Mouse (Mus musculus) central nervous system, embryonic 18 days (tissue): ENCODE data around the gene Slc43a1. TPM values are rescaled to one million over a fixed set of nuclear protein-coding genes. Genes with fewer than 3 reads are reported as not detected.

Experiments
- polyA plus RNA-seq: library from polyadenylated mRNA; depleted of rRNA; stranded (reverse); fragments of >200 nt; gene quantifications from 2 replicates; pipeline ENCODE4 v1.2.3, GENCODE M21; 2012; rRNA removed

Slc43a1 gene
- polyA plus RNA-seq = 1.5 and 1.6 TPM in 2 replicates

GRCm38 (mm10) chr2:84838593-84838949 lies at the start of gene Slc43a1:
TSS of gene Slc43a1 (plus strand) at chr2:84838850.

GRCm38 (mm10) chr2:84798493-84798921 lies 40.1 kb upstream of the Slc43a1 start, which contains the start of gene Ube2l6:
TSS of gene Ube2l6 (plus strand) at chr2:84798828.

GRCm38 (mm10) chr2:84822552-84822951 lies 16.1 kb upstream of the Slc43a1 start, which contains the start of gene Smtnl1:
TSS of gene Smtnl1 (minus strand) at chr2:84822652.

GRCm38 (mm10) chr2:84826488-84827282 lies 12.0 kb upstream of the Slc43a1 start, which contains the start of gene Timm10:
TSS of gene Timm10 (plus strand) at chr2:84826997.

GRCm38 (mm10) chr2:84886234-84886731 lies 47.6 kb downstream of the Slc43a1 start, which contains the start of gene Rtn4rl2:
TSS of gene Rtn4rl2 (minus strand) at chr2:84886710.

Other genes starting within 250 kb of the Slc43a1 start
- gene Ctnnd1, start 188.1 kb upstream of the Slc43a1 start, polyA plus RNA-seq = 67.7 and 68.7 TPM in 2 replicates
- not detected in 2 replicates for gene Btbd18, start 179.8 kb upstream of the Slc43a1 start, polyA plus RNA-seq
- gene Selenoh, start 168.1 kb upstream of the Slc43a1 start, polyA plus RNA-seq = 167 and 173 TPM in 2 replicates
- not detected in 2 replicates for gene Gm28635, start 160.8 kb upstream of the Slc43a1 start, polyA plus RNA-seq
- gene Med19, start 160.4 kb upstream of the Slc43a1 start, polyA plus RNA-seq = 34.8 and 35.5 TPM in 2 replicates
- 199 and 202 TPM in 2 replicates for gene Tmx2, start 159.7 kb upstream of the Slc43a1 start, polyA plus RNA-seq
- gene Zdhhc5, start 123.7 kb upstream of the Slc43a1 start, polyA plus RNA-seq = 27.7 and 27.9 TPM in 2 replicates
- gene Clp1, start 111.5 kb upstream of the Slc43a1 start, polyA plus RNA-seq = 14.1 and 14.7 TPM in 2 replicates
- 45.5 and 46.4 TPM in 2 replicates for gene Ypel4, start 104.8 kb upstream of the Slc43a1 start, polyA plus RNA-seq
- gene Gm19426, start 95.2 kb upstream of the Slc43a1 start, polyA plus RNA-seq = 4.9 and 6.1 TPM in 2 replicates
- 14.7 and 19.9 TPM in 2 replicates for gene Serping1, start 63.4 kb upstream of the Slc43a1 start, polyA plus RNA-seq
- gene Ube2l6, start 40.0 kb upstream of the Slc43a1 start, polyA plus RNA-seq = 11.0 and 12.9 TPM in 2 replicates
- gene Smtnl1, start 16.2 kb upstream of the Slc43a1 start, polyA plus RNA-seq = 1.5 TPM in 1 of 2 replicates, not detected in the other
- gene Timm10, start 11.9 kb upstream of the Slc43a1 start, polyA plus RNA-seq = 108 and 122 TPM in 2 replicates
- 24.1 and 28.7 TPM in 2 replicates for gene Rtn4rl2, start 47.9 kb downstream of the Slc43a1 start, polyA plus RNA-seq
- gene Slc43a3, start 97.7 kb downstream of the Slc43a1 start, polyA plus RNA-seq = 8.2 and 11.9 TPM in 2 replicates
- not detected in 2 replicates for gene Prg2, start 141.6 kb downstream of the Slc43a1 start, polyA plus RNA-seq
- not detected in 2 replicates for gene Prg3, start 149.4 kb downstream of the Slc43a1 start, polyA plus RNA-seq
- 170 and 182 TPM in 2 replicates for gene Ssrp1, start 198.4 kb downstream of the Slc43a1 start, polyA plus RNA-seq
- gene P2rx3, start 198.6 kb downstream of the Slc43a1 start, polyA plus RNA-seq = 1.2 and 7.3 TPM in 2 replicates
- 32.7 and 35.2 TPM in 2 replicates for gene Tnks1bp1, start 209.2 kb downstream of the Slc43a1 start, polyA plus RNA-seq